Mouse (Mus musculus) heart, embryonic 13.5 days (tissue): ENCODE results near the gene Dact2. TPM values are rescaled to one million over a fixed set of nuclear protein-coding genes. Genes with fewer than 3 reads are reported as not detected.
A peak's percentile ranks its signal among the peaks of the same experiment; 100 is the strongest.

Experiments
- ATAC-seq: fragments of 200-750 bp; cut with Nextera tagmentation; 2 replicates; pipeline ENCODE4 v1.8.0; 2017; ENCODE audit warnings: moderate TSS enrichment; ENCODE audit not compliant: insufficient number of reproducible peaks, low FRiP score, low TSS enrichment; ENCODE audit errors: extremely low read depth
- H3K27ac ChIP-seq: fragments of 300-500 bp; sonication (generic); replicated peaks from 2 replicates; pipeline ENCODE4 v1.5.1; 2015; ENCODE audit warnings: moderate library complexity, mild to moderate bottlenecking, inconsistent platforms
- H3K27me3 ChIP-seq: fragments of 300-500 bp; sonication (generic); replicated peaks from 2 replicates; pipeline ENCODE4 v1.6.1; 2015; ENCODE audit warnings: mild to moderate bottlenecking, inconsistent platforms
- H3K36me3 ChIP-seq: fragments of 300-500 bp; sonication (generic); 2 replicates; pipeline ENCODE4 v1.6.1; 2015; ENCODE audit warnings: mild to moderate bottlenecking, inconsistent platforms
- H3K4me1 ChIP-seq: fragments of 300-500 bp; sonication (generic); 2 replicates; pipeline ENCODE4 v1.6.1; 2015; ENCODE audit warnings: inconsistent platforms
- H3K4me2 ChIP-seq: fragments of 300-500 bp; sonication (generic); 2 replicates; pipeline ENCODE4 v1.6.1; 2015; ENCODE audit warnings: inconsistent platforms, mild to moderate bottlenecking, moderate library complexity
- H3K4me3 ChIP-seq: fragments of 300-500 bp; sonication (generic); 2 replicates; pipeline ENCODE4 v1.5.1; 2015; ENCODE audit warnings: moderate library complexity, mild to moderate bottlenecking, inconsistent platforms
- H3K9ac ChIP-seq: fragments of 300-500 bp; sonication (generic); 2 replicates; pipeline ENCODE4 v1.6.1; 2015; ENCODE audit warnings: inconsistent platforms, mild to moderate bottlenecking, moderate library complexity
- H3K9me3 ChIP-seq: fragments of 300-500 bp; sonication (generic); 2 replicates; pipeline ENCODE4 v1.6.1; 2016; ENCODE audit warnings: inconsistent platforms
- WGBS: fragments of 180-500 bp; shearing (Covaris S2); methylation state at CpG from one replicate; pipeline ENCODE4 v1.1.7; 2015; ENCODE audit warnings: mixed read lengths; 5-methylcytosine and 5-hydroxymethylcytosine counted together
- polyA plus RNA-seq: library from polyadenylated mRNA; unstranded; fragments of >200 nt; fragmentation: Nextera tagmentation; extraction: Ambion mirVana; gene quantifications from 2 replicates; pipeline ENCODE4 v1.2.1, GENCODE M21; 2015

Gene Dact2
- polyA plus RNA-seq, 1 experiment from 2014 or later, result 2.6 TPM

DNA sequence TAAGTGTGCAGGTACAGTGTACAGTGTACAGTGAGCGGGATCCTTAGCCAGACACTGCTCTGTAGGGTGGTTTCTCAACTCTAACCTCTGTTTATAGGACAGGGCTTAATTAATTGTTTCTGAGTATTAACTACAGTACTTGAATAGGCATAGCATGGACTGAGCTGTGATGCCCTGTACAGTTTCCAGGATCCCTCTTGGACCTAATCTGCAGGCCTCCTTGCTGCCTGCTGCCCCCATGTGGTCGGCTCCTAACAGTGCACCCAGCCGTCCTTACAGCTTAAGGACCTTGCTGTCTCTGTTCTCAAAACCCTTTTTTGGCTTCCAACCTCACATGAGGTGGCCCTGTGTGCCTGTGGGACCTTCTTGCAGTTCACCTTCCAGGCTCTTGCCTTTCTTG lies 2.0 kb upstream of the Dact2 start:
- no peak for ATAC-seq
- H3K9ac ChIP-seq, result no peak overlapping the region

DNA sequence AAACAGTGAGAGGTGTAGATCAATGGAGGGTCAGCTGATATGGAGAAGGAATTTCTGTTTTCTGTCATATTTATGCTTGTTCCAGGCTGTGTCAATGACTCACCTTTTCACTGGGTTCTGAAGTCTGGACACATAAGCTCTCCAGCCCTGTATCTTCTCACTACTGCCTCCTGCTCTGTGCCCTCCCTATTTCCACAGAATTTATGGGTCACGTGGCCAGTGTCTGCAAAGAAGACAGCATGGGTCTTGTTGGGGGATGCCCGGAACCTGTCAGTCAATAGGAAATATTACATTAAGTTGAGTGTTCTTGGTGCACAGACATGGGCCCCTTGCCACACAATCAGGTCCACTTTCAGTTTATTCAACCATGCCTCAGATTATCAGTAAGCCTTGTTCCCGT lies 1.1 kb upstream of the Dact2 start:
- Histone ChIP-seq H3K9ac (no peak overlapping the region), H3K36me3 (no peaks in the 10 kb centered on the region), H3K4me2 (no peak overlapping the region), H3K27me3 (peaks cover 91% of the 10 kb centered on the region), H3K27ac (no peak overlapping the region), H3K9me3 (no peaks in the 10 kb centered on the region), H3K4me1 (peaks cover 37% of the 10 kb centered on the region), H3K4me3 (no peak overlapping the region)
- ATAC-seq, result no peak
- 70% methylated on average over 3 of the region's 3 CpGs for WGBS

More for the DNA sequence above, 2.0 kb upstream of the Dact2 start:
- Histone ChIP-seq H3K4me2 (no peak overlapping the region), H3K9me3 (no peaks in the 10 kb centered on the region), H3K4me3 (no peak overlapping the region), H3K36me3 (no peaks in the 10 kb centered on the region), H3K4me1 (peaks cover 30% of the 10 kb centered on the region), H3K27ac (no peak overlapping the region), H3K27me3 (peaks cover 92% of the 10 kb centered on the region)
- WGBS, result 29% methylated on average over 3 of the region's 3 CpGs

DNA sequence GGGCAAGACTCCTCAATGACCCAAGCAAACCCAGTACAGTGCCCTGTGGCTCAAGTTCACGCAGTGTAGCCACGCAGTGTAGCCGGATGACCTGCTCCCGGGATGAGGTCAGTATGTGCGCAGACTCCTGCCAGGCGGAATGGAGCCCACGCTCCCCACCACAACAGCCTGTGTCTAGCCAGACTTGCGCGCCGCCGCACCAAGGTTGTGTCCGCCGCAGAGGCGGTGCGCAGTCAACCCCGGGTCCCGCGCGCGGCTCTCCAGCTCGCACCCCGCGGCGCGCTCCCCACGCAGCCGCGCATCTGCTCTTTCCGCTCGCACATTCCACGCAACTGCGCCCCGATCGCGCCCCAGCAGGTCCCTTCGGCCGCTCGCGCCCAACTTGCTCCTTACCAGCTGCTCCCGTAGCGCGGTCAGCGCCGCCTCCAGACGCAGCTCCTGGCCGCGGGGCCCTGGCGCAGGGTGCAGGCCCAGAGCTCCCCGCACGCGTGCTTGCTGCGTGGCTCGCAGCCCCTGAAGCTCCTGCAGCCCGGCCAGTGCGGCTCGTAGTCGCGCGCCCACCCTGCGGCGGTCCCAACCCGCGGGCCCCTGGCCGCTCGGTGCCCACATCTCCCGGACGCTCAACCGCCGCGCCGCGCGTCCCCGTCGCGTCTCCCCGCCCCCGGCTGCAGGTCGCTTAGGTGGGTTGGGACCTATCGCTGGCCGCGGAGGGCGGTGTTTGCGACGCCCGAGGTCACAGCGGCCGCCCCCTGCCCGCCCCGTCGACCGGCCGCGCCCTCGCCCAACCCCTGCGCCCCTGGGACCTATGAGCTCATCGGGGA lies 773 bp downstream of the Dact2 start:
- ATAC-seq, result peak; percentile 28
- Histone ChIP-seq H3K9ac (peak overlapping the region; percentile 85), H3K36me3 (no peaks in the 10 kb centered on the region), H3K27me3 (peaks cover 84% of the 10 kb centered on the region), H3K4me1 (peaks cover 44% of the 10 kb centered on the region), H3K27ac (peak overlapping the region; percentile 66), H3K9me3 (no peaks in the 10 kb centered on the region), H3K4me3 (peak overlapping the region; percentile 76), H3K4me2 (peak overlapping the region; percentile 92)
- under 1% methylated on average over 97 of the region's 97 CpGs for WGBS

DNA sequence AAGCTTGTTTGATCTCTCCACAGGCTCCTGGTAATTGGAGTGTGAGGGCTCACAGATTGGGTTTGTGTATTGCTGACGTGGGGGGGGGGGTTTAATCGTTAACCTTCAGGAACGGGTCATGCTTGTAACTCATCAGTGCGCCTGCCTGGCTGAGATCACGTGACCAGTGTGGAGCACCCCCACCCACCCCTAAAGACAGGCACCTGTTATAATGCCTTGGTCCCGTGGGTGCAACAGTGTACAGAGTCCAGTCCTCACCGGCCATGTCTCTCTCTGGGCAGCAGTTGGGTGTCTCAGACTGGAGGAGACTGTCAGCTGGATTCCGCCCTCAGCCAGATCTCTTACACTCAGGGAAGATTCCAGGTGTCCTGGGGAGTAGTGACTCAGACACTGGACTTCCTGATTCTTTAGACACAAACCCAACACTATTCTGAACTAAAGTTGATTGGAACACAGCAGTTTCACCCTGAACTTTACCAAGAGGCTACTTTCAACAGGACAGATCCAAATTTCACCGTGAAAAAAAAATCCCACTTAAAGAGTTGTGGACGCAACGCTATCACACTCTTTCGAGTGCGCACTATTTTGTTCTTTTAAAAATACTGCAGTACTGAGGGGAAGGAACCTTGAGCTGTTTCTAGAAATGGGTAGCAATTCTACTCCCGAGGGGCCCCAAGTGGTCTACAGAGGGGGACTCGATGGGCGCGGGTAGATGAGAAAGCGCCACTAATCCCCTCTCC lies 1.6 kb downstream of the Dact2 start:
- no peaks in the 10 kb centered on the region for H3K9me3 ChIP-seq
- 3% methylated on average over 18 of the region's 18 CpGs for WGBS
- 0 out of 2 replicates have a peak, but pooled peaks cover 6% of the 10 kb centered on the region for H3K36me3 ChIP-seq
- no peak for ATAC-seq
- H3K4me2 ChIP-seq, result peak overlapping the region; percentile 92
- H3K27ac ChIP-seq, result peak overlapping the region; percentile 66; the same call in 1 of the 2 replicates
- H3K9ac ChIP-seq, result peak overlapping the region; percentile 85
- H3K4me1 ChIP-seq, result peaks cover 44% of the 10 kb centered on the region
- peaks cover 81% of the 10 kb centered on the region for H3K27me3 ChIP-seq
- peak overlapping the region; percentile 76 for H3K4me3 ChIP-seq

DNA sequence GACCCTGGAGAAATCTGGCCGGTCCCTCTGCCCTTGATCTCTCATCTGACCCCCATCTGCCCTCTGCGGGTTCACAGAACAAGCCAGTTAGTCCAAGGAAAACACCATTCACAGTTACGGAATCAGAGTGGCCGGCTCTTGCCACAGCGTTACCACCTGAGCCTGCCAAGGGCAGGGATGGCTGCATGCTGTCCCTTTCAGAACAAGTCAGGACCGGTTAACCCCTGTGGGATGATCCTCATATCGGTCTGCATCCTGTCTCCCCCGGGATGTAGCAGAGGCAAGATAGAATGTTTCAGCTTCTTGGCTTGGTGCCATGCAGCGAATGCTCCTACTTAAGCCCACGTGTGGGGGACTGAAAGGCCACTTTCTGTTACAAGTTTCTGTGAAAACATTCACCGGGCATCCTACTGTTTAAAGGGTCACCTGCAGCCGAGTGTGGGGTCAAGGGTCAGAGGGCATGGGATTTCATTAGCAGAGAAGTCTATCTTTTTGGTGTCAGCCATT lies 2.8 kb downstream of the Dact2 start:
- ATAC-seq, result no peak
- Histone ChIP-seq H3K4me1 (peaks cover 44% of the 10 kb centered on the region), H3K4me2 (peak overlapping the region; percentile 92), H3K4me3 (peak overlapping the region; percentile 76), H3K27ac (no peak overlapping the region), H3K9ac (peak overlapping the region; percentile 85), H3K9me3 (no peaks in the 10 kb centered on the region), H3K36me3 (peaks cover 18% of the 10 kb centered on the region), H3K27me3 (peaks cover 75% of the 10 kb centered on the region)
- 10% methylated on average over 12 of the region's 12 CpGs for WGBS

DNA sequence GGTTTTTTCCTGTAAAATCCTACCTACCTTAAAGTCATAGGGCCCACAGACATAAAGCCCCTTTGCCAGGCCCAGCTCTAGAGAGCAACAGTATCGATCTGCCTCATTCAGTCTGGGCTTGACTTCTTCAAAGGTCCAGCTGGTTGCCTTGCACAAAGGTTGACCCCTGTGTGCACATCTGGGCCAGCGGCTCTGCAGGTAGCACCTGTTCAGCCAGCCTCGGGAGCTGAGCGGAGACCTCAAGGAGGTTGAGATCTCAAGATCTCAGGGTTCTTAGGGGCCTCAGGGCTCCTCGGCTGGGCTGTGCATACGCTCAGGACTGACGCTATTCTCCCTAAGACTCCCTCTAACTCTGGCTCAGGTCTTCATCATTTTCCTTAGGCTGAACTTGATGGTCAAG lies 3.9 kb downstream of the Dact2 start:
- no peak overlapping the region; the same call in 1 of the 2 replicates for H3K9ac ChIP-seq
- H3K9me3 ChIP-seq, result no peaks in the 10 kb centered on the region
- H3K36me3 ChIP-seq, result peaks cover 28% of the 10 kb centered on the region
- WGBS, result 87% methylated on average over 7 of the region's 7 CpGs
- peak overlapping the region; percentile 1; the same call in 1 of the 2 replicates for H3K4me2 ChIP-seq
- no peak overlapping the region for H3K27ac ChIP-seq
- no peak for ATAC-seq
- H3K27me3 ChIP-seq, result peaks cover 68% of the 10 kb centered on the region
- H3K4me3 ChIP-seq, result no peak overlapping the region
- H3K4me1 ChIP-seq, result peaks cover 44% of the 10 kb centered on the region

DNA sequence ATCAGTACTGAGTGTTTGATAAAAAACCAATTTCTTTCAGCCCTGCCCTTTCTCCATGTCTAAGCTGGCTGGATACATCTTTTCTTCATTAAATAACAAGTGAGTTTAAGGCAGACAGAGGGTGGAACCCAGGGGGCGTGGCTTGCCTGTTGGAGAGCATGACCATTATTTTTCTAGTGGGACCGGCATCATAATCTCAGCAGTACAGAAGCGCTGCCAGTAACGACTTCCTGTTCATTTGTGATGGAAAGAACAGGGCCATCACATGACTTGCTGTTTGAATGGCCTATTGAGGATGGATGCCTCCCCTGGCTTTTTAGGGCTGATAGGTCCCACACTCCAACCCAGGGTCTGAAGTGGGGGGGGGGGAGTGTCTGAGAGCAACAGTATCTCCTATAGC lies 4.5 kb downstream of the Dact2 start:
- Histone ChIP-seq H3K27ac (no peak overlapping the region), H3K27me3 (peaks cover 62% of the 10 kb centered on the region), H3K9me3 (no peaks in the 10 kb centered on the region), H3K36me3 (peaks cover 30% of the 10 kb centered on the region), H3K4me2 (no peak overlapping the region), H3K9ac (no peak overlapping the region), H3K4me1 (peaks cover 44% of the 10 kb centered on the region), H3K4me3 (no peak overlapping the region)
- no peak for ATAC-seq
- 58% methylated on average over 4 of the region's 4 CpGs for WGBS

DNA sequence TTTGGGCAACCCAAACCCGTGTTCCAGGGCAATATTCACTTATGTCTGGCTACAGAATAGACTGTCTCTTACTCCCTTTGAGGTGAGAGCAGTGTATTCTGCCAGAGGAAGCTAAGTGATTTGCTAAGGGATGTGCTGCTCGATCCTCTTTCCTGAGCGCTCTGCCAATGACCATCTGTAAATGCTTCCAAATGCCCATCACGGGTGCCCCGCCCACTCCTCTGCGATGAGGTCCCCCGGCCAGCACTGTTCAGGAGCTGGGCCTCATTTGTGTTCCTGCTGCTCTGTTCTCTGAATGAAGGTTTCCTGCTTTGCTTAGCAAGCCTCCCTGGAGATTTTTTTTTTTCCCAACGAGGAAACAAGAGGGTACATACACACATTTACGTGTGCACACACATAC lies 11.2 kb downstream of the Dact2 start:
- 73% methylated on average over 9 of the region's 9 CpGs for WGBS
- ATAC-seq, result no peak
- no peak overlapping the region for H3K27ac ChIP-seq

DNA sequence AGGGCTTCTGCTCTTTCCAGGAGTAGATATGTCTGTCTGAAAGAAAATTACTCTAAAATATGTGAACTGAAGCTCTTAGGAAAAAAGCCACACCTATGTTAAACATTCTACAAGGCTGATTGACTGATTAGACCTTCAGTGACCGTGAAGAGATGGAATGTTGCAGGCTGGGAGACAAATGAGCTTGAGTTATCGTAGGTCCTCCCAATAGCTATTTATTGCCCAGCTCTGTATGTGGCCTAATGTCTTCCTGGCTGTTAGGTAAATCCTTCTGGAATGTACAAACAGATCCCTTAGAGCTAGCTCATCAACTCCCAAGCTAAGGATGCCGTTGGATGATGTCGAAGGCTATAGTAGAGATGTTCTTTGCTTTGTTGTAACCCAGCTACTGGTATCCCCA lies 11.7 kb downstream of the Dact2 start:
- WGBS, result 71% methylated on average over 4 of the region's 4 CpGs
- Histone ChIP-seq H3K4me2 (no peak overlapping the region), H3K27ac (no peak overlapping the region)

More for the DNA sequence above, 11.2 kb downstream of the Dact2 start:
- Histone ChIP-seq H3K9me3 (no peaks in the 10 kb centered on the region), H3K4me3 (no peak overlapping the region), H3K4me1 (peaks cover 8% of the 10 kb centered on the region), H3K27me3 (peaks cover 47% of the 10 kb centered on the region), H3K4me2 (no peak overlapping the region), H3K9ac (no peak overlapping the region), H3K36me3 (peaks cover 35% of the 10 kb centered on the region)

DNA sequence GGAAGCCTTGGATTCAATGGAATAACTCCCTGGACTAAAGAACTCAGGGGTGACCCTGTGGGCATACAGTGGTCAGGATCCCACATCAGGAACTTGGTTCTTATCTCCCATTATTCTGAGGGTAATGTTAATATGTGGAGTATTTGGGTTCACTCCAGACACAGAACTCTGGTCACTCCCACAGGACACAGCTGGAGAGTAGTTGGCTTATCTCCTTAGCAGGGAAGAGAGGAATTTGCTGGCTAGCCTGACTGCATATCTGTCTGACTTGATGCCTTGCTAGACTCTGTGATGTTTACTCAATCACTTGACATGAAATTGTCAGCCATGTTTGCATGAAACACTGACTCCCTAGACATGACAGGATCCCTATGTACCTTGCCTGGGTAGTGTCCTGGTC lies 15.6 kb downstream of the Dact2 start:
- no peak for ATAC-seq
- Histone ChIP-seq H3K4me3 (no peak overlapping the region), H3K36me3 (no peaks in the 10 kb centered on the region), H3K27me3 (peaks cover 60% of the 10 kb centered on the region), H3K4me2 (no peak overlapping the region), H3K9me3 (no peaks in the 10 kb centered on the region), H3K4me1 (peaks cover 22% of the 10 kb centered on the region), H3K9ac (no peak overlapping the region), H3K27ac (no peak overlapping the region)

More for the DNA sequence above, 11.7 kb downstream of the Dact2 start:
- Histone ChIP-seq H3K9ac (no peak overlapping the region), H3K36me3 (peaks cover 31% of the 10 kb centered on the region), H3K4me3 (no peak overlapping the region), H3K9me3 (no peaks in the 10 kb centered on the region), H3K27me3 (peaks cover 47% of the 10 kb centered on the region), H3K4me1 (peaks cover 11% of the 10 kb centered on the region)
- no peak for ATAC-seq

DNA sequence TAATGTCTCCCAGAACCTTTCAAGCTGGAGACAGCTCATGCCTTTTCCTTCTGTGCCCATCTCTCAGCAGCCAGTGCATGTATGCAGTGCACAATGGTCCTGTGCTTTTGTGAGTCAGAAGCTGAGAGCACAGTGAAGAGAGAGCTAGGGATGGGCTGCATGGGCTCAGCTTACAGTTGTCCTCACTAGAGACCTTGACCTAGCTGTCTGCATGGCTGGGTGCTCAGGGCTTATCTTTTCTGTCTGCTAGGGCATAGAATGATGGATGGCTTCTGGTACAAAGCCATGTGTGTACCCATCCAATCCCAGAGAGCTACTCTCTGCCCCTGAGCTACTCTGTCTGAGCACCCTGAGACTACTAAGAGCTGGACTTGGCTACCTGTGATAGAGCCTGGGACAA lies 17.0 kb downstream of the Dact2 start:
- no peak overlapping the region for H3K4me2 ChIP-seq

More for the DNA sequence above, 17.0 kb downstream of the Dact2 start:
- peaks cover 69% of the 10 kb centered on the region for H3K27me3 ChIP-seq
- H3K4me1 ChIP-seq, result peaks cover 27% of the 10 kb centered on the region
- no peaks in the 10 kb centered on the region for H3K36me3 ChIP-seq
- no peak overlapping the region for H3K9ac ChIP-seq
- no peak overlapping the region for H3K4me3 ChIP-seq
- H3K9me3 ChIP-seq, result no peaks in the 10 kb centered on the region
- no peak for ATAC-seq
- H3K27ac ChIP-seq, result no peak overlapping the region
